Mouse (Mus musculus) erythroblast, embryonic 14.5 days (primary cell): ENCODE results near the gene Tmem30c. TPM values are rescaled to one million over a fixed set of nuclear protein-coding genes. Genes with fewer than 3 reads are reported as not detected.

Source experiments
- H3K27me3 ChIP-seq: 2 replicates; pipeline ENCODE4 v1.6.1; 2012; ENCODE audit warnings: inconsistent platforms; ENCODE audit not compliant: control insufficient read depth
- H3K36me3 ChIP-seq: 2 replicates; pipeline ENCODE4 v1.6.1; 2012; ENCODE audit warnings: mild to moderate bottlenecking, inconsistent platforms; ENCODE audit not compliant: control insufficient read depth
- H3K4me1 ChIP-seq: 2 replicates; pipeline ENCODE4 v1.6.1; 2012; ENCODE audit warnings: inconsistent platforms; ENCODE audit not compliant: control insufficient read depth
- H3K4me3 ChIP-seq: replicated peaks from 2 replicates; pipeline ENCODE3; 2012; ENCODE audit warnings: moderate library complexity, mild to moderate bottlenecking, inconsistent platforms
- H3K9me3 ChIP-seq: 2 replicates; pipeline ENCODE4 v1.6.1; 2012; ENCODE audit warnings: low read length, inconsistent platforms, mixed read lengths; ENCODE audit not compliant: control insufficient read depth
- GATA1 ChIP-seq: IDR thresholded peaks from 2 replicates; pipeline ENCODE4 v1.6.1; 2012; ENCODE audit warnings: low read length, inconsistent platforms, mixed read lengths
- TAL1 ChIP-seq: IDR thresholded peaks from 3 replicates; pipeline ENCODE4 v1.6.1; 2012; ENCODE audit warnings: low read length, inconsistent platforms, mixed read lengths
- polyA plus RNA-seq: library from polyadenylated mRNA; stranded (reverse); fragments of >175 nt; gene quantifications from 2 replicates; pipeline ENCODE4 v1.2.3, GENCODE M21; 2012

The Tmem30c gene
- polyA plus RNA-seq, 1 experiment, result not detected

DNA sequence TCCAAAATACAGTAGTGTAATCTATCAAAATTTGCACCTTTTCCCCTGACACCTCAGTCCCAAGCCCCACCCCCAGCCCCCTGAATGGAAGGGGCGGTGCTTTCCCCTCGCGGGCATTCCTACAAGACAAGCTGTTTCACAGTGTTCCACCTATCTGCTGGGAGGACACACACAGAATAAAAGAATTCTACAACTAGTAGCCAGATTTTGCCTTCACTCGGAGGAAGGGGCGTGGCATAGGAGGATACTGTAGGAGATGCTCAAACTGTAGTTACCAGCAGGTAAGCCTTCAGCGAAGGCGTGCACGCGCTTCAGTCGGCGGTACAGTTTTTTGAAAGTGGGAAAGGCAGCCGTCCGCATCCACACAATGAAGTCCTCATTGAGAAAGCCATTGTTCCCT is 22.9 kb downstream of the Tmem30c start:
- H3K36me3 ChIP-seq, result no peaks in the 10 kb centered on the region
- H3K9me3 ChIP-seq, result peaks cover 2% of the 10 kb centered on the region; the same call in 1 of the 2 replicates
- no peaks in the 10 kb centered on the region for H3K4me1 ChIP-seq
- TF ChIP-seq GATA1 (no peak), TAL1 (no peak)
- no peaks in the 10 kb centered on the region for H3K27me3 ChIP-seq
- H3K4me3 ChIP-seq, result no peak overlapping the region

DNA sequence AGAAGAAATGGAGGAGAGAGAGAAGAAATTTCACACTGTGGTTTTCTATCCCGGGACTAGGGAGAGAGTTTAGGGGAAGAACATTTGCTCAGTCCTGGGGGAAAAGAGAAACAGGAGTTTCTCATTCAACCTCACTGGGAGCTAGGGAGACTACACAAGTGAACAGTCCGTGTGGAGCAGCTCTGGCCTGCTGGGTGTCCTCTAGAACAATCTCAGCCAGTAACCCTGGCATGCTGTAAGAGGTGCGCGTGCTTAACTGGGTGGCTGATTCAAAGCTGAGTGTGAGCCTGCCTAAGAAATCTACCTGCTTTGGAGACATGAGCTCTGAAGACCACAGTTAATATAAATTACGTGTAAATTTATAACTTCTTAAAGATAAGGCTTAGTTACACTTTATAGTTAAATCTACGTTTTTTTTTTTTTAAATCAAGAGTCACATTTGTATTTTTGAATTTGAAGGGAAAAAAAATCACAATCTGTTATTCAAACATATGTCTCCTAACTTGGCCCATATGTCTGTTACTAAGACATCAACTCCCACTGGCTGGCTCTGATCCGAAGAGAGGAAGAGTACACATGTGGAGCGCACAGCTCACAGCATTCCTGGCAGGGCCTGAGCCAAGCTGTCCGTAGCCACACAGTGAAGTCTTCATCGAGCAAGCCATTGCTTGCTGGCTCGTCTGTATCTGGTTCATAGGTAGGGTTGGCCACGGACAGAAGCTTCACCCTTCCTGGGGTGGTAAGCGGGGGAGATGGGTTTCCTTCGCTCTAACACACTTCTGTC is 24.4 kb downstream of the Tmem30c start:
- Histone ChIP-seq H3K4me1 (no peaks in the 10 kb centered on the region), H3K27me3 (no peaks in the 10 kb centered on the region), H3K4me3 (no peak overlapping the region), H3K36me3 (no peaks in the 10 kb centered on the region), H3K9me3 (peaks cover 2% of the 10 kb centered on the region; the same call in 1 of the 2 replicates)
- no peak for TF ChIP-seq TAL1
- no peak for TF ChIP-seq GATA1

DNA sequence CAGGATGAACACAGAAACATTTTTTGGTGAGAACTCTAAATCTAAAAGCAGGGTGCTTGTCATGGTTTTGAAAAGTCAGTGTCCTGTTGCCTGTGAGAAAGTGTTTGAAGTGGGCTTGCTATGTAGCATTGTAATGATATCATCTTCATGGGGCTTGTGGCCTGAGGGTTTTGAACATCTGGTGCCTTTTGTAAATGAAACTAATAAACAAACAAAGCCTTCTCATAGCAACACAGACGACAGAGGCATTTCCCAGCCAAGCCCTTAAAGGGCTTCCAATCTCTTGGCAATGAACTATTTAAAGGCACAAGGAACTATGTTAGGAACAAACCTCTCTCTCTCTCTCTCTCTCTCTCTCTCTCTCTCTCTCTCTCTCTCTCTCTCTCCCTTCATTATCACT is 25.6 kb downstream of the Tmem30c start:
- TF ChIP-seq GATA1 (no peak), TAL1 (no peak)
- no peak overlapping the region for H3K4me3 ChIP-seq
- H3K36me3 ChIP-seq, result no peaks in the 10 kb centered on the region
- peaks cover 2% of the 10 kb centered on the region; the same call in 1 of the 2 replicates for H3K9me3 ChIP-seq
- H3K27me3 ChIP-seq, result no peaks in the 10 kb centered on the region
- no peaks in the 10 kb centered on the region for H3K4me1 ChIP-seq

DNA sequence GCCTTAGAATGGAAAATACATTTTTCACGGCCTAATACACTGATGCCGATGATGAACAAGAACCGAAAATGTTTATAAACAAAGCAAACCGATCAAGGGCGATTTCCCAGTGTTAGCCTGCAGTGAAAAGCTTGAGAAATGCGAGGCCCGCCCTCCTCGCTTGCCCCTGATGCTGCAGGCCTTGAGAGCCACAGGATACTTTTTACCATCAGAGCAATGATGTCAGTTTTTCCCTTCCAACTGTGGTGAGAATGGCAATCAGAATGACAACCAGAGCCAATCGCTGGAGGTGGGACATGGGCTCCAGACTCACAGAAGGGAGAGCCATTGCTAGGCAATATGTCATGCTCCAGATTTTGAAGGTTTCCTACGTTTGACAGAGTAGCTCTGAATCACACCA is 32.5 kb downstream of the Tmem30c start:
- Histone ChIP-seq H3K9me3 (peaks cover 2% of the 10 kb centered on the region; the same call in 1 of the 2 replicates), H3K4me3 (no peak overlapping the region), H3K36me3 (no peaks in the 10 kb centered on the region), H3K27me3 (no peaks in the 10 kb centered on the region), H3K4me1 (no peaks in the 10 kb centered on the region)
- TF ChIP-seq GATA1 (no peak), TAL1 (no peak)

DNA sequence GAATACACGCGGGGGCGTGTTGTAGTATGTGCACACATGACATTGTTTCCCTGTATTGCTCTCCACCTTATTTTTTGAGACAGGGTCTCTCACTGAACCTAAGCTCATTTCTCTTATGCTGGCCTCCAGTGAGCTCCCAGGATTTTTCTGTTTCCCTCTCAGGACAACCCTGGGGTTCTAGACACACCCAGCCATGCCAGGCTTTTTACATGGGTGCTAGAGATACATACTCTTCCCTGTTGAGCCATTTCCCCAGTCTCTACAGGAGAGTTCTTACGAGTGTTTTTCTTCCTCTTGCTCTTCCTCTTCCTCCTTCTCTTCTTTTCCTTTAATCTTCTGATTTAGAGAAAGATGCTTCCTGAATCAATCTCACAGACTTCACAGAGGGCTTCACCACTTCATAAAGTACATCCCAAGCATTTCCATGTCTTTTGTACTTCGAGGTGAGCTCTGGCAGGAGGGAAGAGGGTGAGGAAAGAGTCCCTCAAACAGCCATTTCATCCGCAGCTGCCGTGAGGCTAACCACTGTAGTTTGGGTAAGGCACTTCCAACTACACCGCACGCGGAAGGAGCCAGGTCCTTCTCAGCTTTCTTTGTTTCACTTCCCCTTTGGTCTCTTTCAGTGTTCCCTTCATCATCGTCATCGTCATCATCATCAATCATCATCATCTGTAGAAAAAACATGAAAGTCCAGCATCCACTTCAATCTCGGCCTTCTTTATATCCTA is 33.1 kb downstream of the Tmem30c start:
- H3K36me3 ChIP-seq, result no peaks in the 10 kb centered on the region
- H3K4me3 ChIP-seq, result no peak overlapping the region
- TF ChIP-seq GATA1 (no peak), TAL1 (no peak)
- no peaks in the 10 kb centered on the region for H3K27me3 ChIP-seq
- H3K9me3 ChIP-seq, result no peaks in the 10 kb centered on the region; the same call in 1 of the 2 replicates
- no peaks in the 10 kb centered on the region for H3K4me1 ChIP-seq

DNA sequence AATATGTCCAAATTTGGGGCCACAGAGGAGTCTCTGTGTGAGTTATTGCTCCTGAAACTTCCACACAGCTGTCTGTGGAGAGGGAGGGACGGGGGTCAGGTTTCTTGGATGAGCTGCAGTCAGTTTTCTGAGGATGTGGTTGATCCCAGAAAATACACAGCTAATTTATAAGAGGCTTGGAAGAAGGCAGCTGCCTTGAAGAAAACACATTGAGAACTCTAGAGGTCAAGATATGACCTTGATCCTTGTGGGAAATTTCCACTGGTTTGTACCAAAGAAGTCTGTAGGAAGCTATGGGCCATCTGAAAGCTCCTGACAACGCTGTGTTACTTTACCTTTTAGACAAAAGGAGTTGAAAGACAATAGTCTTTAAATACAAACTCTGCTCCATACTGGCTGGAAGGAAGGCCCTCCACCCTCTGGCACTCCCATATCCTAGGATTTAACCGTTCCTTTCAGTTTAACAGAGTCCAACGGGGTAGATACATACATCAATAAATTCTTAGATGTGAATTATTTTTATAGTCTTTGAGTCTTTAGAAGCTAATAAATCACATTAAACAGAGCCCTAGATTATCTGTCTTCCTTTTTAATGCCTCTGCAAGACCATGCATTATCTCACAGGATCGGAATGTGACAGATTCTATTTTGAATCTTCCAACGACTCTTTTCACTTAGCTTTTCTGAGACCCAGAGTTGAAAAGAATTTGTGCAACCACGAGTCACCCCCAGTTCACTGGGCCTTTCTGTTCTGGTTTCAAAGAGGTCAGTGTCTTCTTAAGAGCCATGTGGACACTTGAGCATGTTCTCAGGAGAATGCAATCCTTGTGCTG is 40.9 kb downstream of the Tmem30c start:
- H3K4me3 ChIP-seq, result no peak overlapping the region
- H3K27me3 ChIP-seq, result no peaks in the 10 kb centered on the region
- H3K36me3 ChIP-seq, result no peaks in the 10 kb centered on the region
- no peaks in the 10 kb centered on the region for H3K9me3 ChIP-seq
- H3K4me1 ChIP-seq, result no peaks in the 10 kb centered on the region
- TF ChIP-seq GATA1 (no peak), TAL1 (no peak)

DNA sequence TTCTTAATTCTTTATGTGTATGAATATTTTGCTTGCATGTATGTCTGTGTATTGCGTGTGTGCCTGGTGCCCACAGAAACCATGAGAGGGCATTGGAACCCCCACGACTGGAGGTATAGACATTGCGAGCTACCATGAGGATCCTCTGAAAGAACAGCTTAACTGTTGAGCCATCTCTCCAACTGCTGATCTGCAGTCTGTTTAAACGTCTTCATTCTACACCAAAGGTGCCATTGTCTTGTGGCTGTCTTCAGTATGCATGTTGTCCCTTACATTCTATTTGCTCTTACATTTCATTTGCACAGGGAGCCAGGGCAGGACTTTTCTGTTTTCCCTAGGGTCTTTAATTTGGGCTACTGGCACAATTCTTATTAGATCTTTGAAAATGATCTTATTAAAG is 41.7 kb downstream of the Tmem30c start:
- TF ChIP-seq GATA1 (no peak), TAL1 (no peak)
- Histone ChIP-seq H3K27me3 (no peaks in the 10 kb centered on the region), H3K4me3 (no peak overlapping the region), H3K36me3 (no peaks in the 10 kb centered on the region), H3K9me3 (no peaks in the 10 kb centered on the region), H3K4me1 (no peaks in the 10 kb centered on the region)

DNA sequence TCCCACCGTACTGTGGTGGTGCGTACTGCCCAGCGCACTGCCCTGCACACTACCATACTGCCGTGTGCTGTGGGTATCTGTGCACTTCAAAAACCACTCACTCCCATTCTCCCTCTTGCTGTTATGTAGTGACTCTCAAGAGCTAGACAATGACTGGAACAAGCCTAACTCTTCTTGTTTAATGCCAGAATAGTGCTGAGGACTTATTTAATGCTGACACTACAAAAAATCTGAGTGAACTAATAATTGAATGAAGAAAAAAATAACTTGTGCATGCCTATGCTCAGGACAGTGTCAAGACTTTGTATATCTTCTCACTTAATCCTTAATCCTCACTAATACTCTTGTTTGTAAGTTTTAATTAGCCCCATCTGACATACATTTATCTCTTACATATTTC is 45.2 kb downstream of the Tmem30c start:
- Histone ChIP-seq H3K36me3 (no peaks in the 10 kb centered on the region), H3K4me3 (no peak overlapping the region), H3K27me3 (no peaks in the 10 kb centered on the region), H3K4me1 (no peaks in the 10 kb centered on the region), H3K9me3 (no peaks in the 10 kb centered on the region)
- TF ChIP-seq GATA1 (no peak), TAL1 (no peak)

DNA sequence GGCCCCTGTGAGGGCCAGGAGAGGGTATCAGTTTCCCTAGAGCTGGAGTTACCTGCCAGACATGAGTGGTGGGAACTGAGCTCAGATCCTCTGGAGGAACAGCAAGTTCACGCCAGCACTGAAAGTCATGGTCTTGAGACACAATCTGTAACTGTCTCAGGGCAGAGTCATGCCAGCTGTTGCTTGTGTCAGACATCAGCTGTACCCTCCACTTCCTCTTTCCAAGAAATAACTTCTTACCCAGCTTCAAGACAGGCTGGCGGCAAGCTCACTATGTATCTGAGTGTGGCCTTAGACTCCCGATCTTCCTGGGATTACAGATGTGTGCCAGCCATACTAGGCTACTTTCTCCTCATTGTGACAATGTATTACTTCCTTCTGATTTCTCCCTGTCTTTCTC is 46.1 kb downstream of the Tmem30c start:
- Histone ChIP-seq H3K27me3 (no peaks in the 10 kb centered on the region), H3K4me3 (no peak overlapping the region), H3K36me3 (no peaks in the 10 kb centered on the region), H3K4me1 (no peaks in the 10 kb centered on the region), H3K9me3 (no peaks in the 10 kb centered on the region)
- no peak for TF ChIP-seq GATA1
- TF ChIP-seq TAL1, result no peak
